Mouse (Mus musculus) cortical plate, adult 2 months (tissue): ENCODE results near the gene Mlip.

Experiments used
- CTCF ChIP-seq: fragments of 200-500 bp; IDR thresholded peaks from 2 replicates; pipeline ENCODE4 v1.5.1; 2011; ENCODE audit warnings: mild to moderate bottlenecking, control low read depth, low read length; ENCODE audit not compliant: insufficient read depth; ENCODE audit errors: extremely low read depth
- POLR2A ChIP-seq: fragments of 200-500 bp; IDR thresholded peaks from 2 replicates; pipeline ENCODE4 v1.6.1; 2011; ENCODE audit warnings: mild to moderate bottlenecking, low read length, control low read depth; ENCODE audit not compliant: insufficient read depth; ENCODE audit errors: extremely low read depth

- TF ChIP-seq CTCF (no peak), POLR2A (no peak)
Measured at GRCm38 (mm10) chr9:77252134-77252533, 100.6 kb downstream of the Mlip start.
